Mouse (Mus musculus): ENCODE measurements at regions not wholly inside any gene's neighbourhood (a gene's known extent, or its start where the extent isn't known, plus 50 kb on each side); places are given as distances from the start of the nearest gene placed in this dataset.

GRCm38 (mm10) chr10:20775731-20776429 lies 51.0 kb upstream of the Pde7b start:
- no peak overlapping the region for H3K9ac ChIP-seq
- H3K27ac ChIP-seq (replicated peaks): no peak overlapping the region
- H3K4me3 ChIP-seq: no peak overlapping the region
- no peak overlapping the region for H3K4me2 ChIP-seq
- no peak for ATAC-seq (ENCODE audit: low FRiP score, low read depth)
- no peaks in the 10 kb centered on the region for H3K4me1 ChIP-seq (replicated peaks)
- H3K36me3 ChIP-seq: no peaks in the 10 kb centered on the region
- H3K9me3 ChIP-seq: no peaks in the 10 kb centered on the region
- 93% methylated on average over 3 of the region's 3 CpGs for WGBS
- H3K27me3 ChIP-seq: no peaks in the 10 kb centered on the region
